Mouse (Mus musculus): ENCODE results near the gene Fgd4. TPM values are rescaled to one million over a fixed set of nuclear protein-coding genes. Genes with fewer than 3 reads are reported as not detected.
"Not testable (repeated sequence)": the region's sequence is repeated elsewhere in the genome, so short reads cannot be mapped to it uniquely, and the experiment has no call there.

Fgd4 gene
- polyA plus RNA-seq, 1 experiment from 2014 or later = 9.3 TPM

DNA sequence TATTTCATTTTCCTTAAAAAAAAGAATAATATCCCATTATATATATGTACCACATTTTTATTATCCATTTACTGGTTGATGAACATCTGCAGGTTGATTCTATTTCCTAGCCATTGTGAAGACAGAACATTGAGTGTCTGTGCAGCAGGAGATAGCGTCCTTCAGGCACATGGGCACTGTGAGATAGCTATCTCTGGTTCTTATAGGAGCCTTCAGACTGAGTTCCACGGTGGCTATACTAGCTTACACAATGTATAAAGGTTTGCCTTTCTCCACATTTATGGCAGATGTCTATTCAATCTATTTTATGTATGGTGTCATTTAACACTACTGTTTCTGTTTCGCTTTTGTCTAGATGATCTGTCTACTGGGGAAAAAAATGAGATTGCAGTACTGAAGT lies 98.9 kb downstream of the Fgd4 start:
- ATAC-seq (replicated peaks; ENCODE audit: low FRiP score, low read depth) (no peak), DNase-seq (ENCODE audit: low spot score) (no peak)
- no peak overlapping the region for H3K4me2 ChIP-seq (ENCODE audit: low read length)
- no peaks in the 10 kb centered on the region for H3K36me3 ChIP-seq (ENCODE audit: insufficient read depth, low read length)
- WGBS = over 99% methylated on average over 3 of the region's 3 CpGs
- no peaks in the 10 kb centered on the region for H3K4me1 ChIP-seq (replicated peaks; ENCODE audit: insufficient read depth, low read length)
- no peak overlapping the region for H3K27ac ChIP-seq
- H3K9ac ChIP-seq (ENCODE audit: low read depth, low read length) = no peak overlapping the region
- no peaks in the 10 kb centered on the region for H3K27me3 ChIP-seq (ENCODE audit: insufficient read depth, low read length)
- TF ChIP-seq CTCF (IDR thresholded peaks at IDR 0.05; ENCODE audit: low read depth) = no peak
- H3K4me3 ChIP-seq (replicated peaks; ENCODE audit: low read depth, low read length) = no peak overlapping the region
- H3K9me3 ChIP-seq (replicated peaks; ENCODE audit: low read length) = no peaks in the 10 kb centered on the region

GRCm38 (mm10) chr16:16500926-16501325 lies 99.4 kb downstream of the Fgd4 start:
- 87% methylated on average over 2 of the region's 2 CpGs for WGBS
- no peaks in the 10 kb centered on the region for H3K36me3 ChIP-seq (ENCODE audit: insufficient read depth, low read length)
- no peak for ATAC-seq (replicated peaks; ENCODE audit: low FRiP score, low read depth)
- H3K9ac ChIP-seq (ENCODE audit: low read depth, low read length) = no peak overlapping the region
- DNase-seq (ENCODE audit: low spot score) = no peak
- no peak overlapping the region for H3K4me2 ChIP-seq (ENCODE audit: low read length)
- H3K4me1 ChIP-seq (replicated peaks; ENCODE audit: insufficient read depth, low read length) = no peaks in the 10 kb centered on the region
- H3K9me3 ChIP-seq (replicated peaks; ENCODE audit: low read length) = no peaks in the 10 kb centered on the region
- no peak overlapping the region for H3K4me3 ChIP-seq (replicated peaks; ENCODE audit: low read depth, low read length)
- no peak for TF ChIP-seq CTCF (IDR thresholded peaks at IDR 0.05; ENCODE audit: low read depth)
- H3K27ac ChIP-seq = no peak overlapping the region
- H3K27me3 ChIP-seq (ENCODE audit: insufficient read depth, low read length) = no peaks in the 10 kb centered on the region

- Histone ChIP-seq H3K4me1 (replicated peaks; ENCODE audit: insufficient read depth, low read length) (no peaks in the 10 kb centered on the region), H3K4me3 (replicated peaks; ENCODE audit: low read depth, low read length) (no peak overlapping the region), H3K36me3 (ENCODE audit: insufficient read depth, low read length) (no peaks in the 10 kb centered on the region), H3K9me3 (replicated peaks; ENCODE audit: low read length) (no peaks in the 10 kb centered on the region), H3K27ac (no peak overlapping the region), H3K27me3 (ENCODE audit: insufficient read depth, low read length) (no peaks in the 10 kb centered on the region), H3K4me2 (ENCODE audit: low read length) (no peak overlapping the region), H3K9ac (ENCODE audit: low read depth, low read length) (no peak overlapping the region)
- no peak for TF ChIP-seq CTCF (IDR thresholded peaks at IDR 0.05; ENCODE audit: low read depth)
- no peak for ATAC-seq (replicated peaks; ENCODE audit: low FRiP score, low read depth)
- no peak for DNase-seq (ENCODE audit: low spot score)
Observed at GRCm38 (mm10) chr16:16498798-16499197, 101.6 kb downstream of the Fgd4 start.

DNA sequence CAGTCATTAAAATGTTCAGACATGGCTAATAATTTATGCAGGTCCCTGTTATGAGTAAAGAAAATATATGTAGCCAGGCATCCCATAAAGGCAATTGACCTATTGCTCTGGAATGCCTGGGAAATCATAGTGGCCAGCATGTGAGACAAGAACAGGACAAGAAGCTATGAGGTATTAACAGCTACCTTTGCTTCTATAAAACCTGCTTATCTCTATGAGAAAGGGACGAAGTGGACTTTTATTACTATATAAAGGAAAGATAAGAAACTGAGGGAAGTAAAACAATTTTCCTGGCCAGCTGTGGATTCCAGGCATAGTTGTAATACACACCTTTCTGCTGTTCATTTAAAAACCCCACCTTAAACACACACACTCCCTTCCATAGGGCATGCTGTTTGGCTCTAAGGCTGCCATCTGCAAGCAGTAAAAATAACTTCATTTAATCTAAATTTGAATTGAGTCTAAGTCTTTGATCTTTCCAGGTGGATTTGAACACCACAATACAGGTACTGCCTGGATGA lies 114.8 kb downstream of the Fgd4 start:
- H3K36me3 ChIP-seq (ENCODE audit: insufficient read depth, low read length) = 0 out of 2 replicates have a peak, but pooled peaks cover 9% of the 10 kb centered on the region
- H3K4me3 ChIP-seq (replicated peaks; ENCODE audit: low read depth, low read length) = no peak overlapping the region
- DNase-seq (ENCODE audit: low spot score) (no peak), ATAC-seq (replicated peaks; ENCODE audit: low FRiP score, low read depth) (no peak)
- H3K9ac ChIP-seq (ENCODE audit: low read depth, low read length) = no peak overlapping the region
- no peaks in the 10 kb centered on the region for H3K27me3 ChIP-seq (ENCODE audit: insufficient read depth, low read length)
- no peaks in the 10 kb centered on the region for H3K9me3 ChIP-seq (replicated peaks; ENCODE audit: low read length)
- H3K4me1 ChIP-seq (replicated peaks; ENCODE audit: insufficient read depth, low read length) = no peaks in the 10 kb centered on the region
- 79% methylated on average over 1 of the region's 1 CpGs for WGBS
- no peak overlapping the region for H3K4me2 ChIP-seq (ENCODE audit: low read length)
- H3K27ac ChIP-seq = no peak overlapping the region
- TF ChIP-seq CTCF (IDR thresholded peaks at IDR 0.05; ENCODE audit: low read depth) = no peak

GRCm38 (mm10) chr16:16484601-16485000 lies 115.7 kb downstream of the Fgd4 start:
- no peak overlapping the region for H3K9ac ChIP-seq (ENCODE audit: low read depth, low read length)
- no peaks in the 10 kb centered on the region for H3K4me1 ChIP-seq (replicated peaks; ENCODE audit: insufficient read depth, low read length)
- no peak overlapping the region for H3K27ac ChIP-seq
- no peaks in the 10 kb centered on the region for H3K27me3 ChIP-seq (ENCODE audit: insufficient read depth, low read length)
- no peaks in the 10 kb centered on the region for H3K9me3 ChIP-seq (replicated peaks; ENCODE audit: low read length)
- no peak overlapping the region for H3K4me2 ChIP-seq (ENCODE audit: low read length)
- no peak for TF ChIP-seq CTCF (IDR thresholded peaks at IDR 0.05; ENCODE audit: low read depth)
- ATAC-seq (replicated peaks; ENCODE audit: low FRiP score, low read depth) = no peak
- H3K36me3 ChIP-seq (ENCODE audit: insufficient read depth, low read length) = 0 out of 2 replicates have a peak, but pooled peaks cover 9% of the 10 kb centered on the region
- no peak for DNase-seq (ENCODE audit: low spot score)
- WGBS = 85% methylated on average over 4 of the region's 4 CpGs
- H3K4me3 ChIP-seq (replicated peaks; ENCODE audit: low read depth, low read length) = no peak overlapping the region

- not testable (repeated sequence) for H3K27ac ChIP-seq; H3K9me3 ChIP-seq (replicated peaks; ENCODE audit: low read length); DNase-seq (ENCODE audit: low spot score); H3K9ac ChIP-seq (ENCODE audit: low read depth, low read length); H3K4me2 ChIP-seq (ENCODE audit: low read length); ATAC-seq (replicated peaks; ENCODE audit: low FRiP score, low read depth); H3K27me3 ChIP-seq (ENCODE audit: insufficient read depth, low read length); H3K4me3 ChIP-seq (replicated peaks; ENCODE audit: low read depth, low read length); H3K4me1 ChIP-seq (replicated peaks; ENCODE audit: insufficient read depth, low read length)
- 92% methylated on average over 10 of the region's 10 CpGs for WGBS
- H3K36me3 ChIP-seq (ENCODE audit: insufficient read depth, low read length) = peaks cover 13% of the 10 kb centered on the region
Observed at GRCm38 (mm10) chr16:16473451-16473850, 126.9 kb downstream of the Fgd4 start.

DNA sequence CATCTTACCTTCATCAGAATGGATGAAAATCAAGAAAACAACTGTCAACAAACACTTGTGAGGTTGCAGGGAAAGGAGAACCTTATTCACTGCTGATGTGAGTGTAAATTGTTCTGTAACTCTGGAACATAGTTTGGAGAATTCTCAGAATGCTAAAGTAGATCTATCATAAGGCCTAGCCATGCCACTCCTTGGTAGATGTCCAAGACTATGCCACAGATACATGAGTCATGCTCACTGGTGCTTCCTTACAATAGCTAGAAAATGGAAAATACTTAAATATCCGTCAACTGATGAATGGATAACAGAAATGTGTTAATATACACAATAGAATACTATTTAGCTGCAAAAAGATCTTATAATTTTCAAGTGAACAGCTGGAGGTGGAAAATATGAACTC lies 150.3 kb downstream of the Fgd4 start:
- 84% methylated on average over 1 of the region's 1 CpGs for WGBS
- H3K27me3 ChIP-seq (ENCODE audit: insufficient read depth, low read length) = no peaks in the 10 kb centered on the region
- H3K9me3 ChIP-seq (replicated peaks; ENCODE audit: low read length) = no peaks in the 10 kb centered on the region
- TF ChIP-seq CTCF (IDR thresholded peaks at IDR 0.05; ENCODE audit: low read depth) = no peak
- H3K27ac ChIP-seq = no peak overlapping the region
- no peak overlapping the region for H3K4me2 ChIP-seq (ENCODE audit: low read length)
- no peaks in the 10 kb centered on the region for H3K4me1 ChIP-seq (replicated peaks; ENCODE audit: insufficient read depth, low read length)
- no peak overlapping the region for H3K4me3 ChIP-seq (replicated peaks; ENCODE audit: low read depth, low read length)
- H3K36me3 ChIP-seq (ENCODE audit: insufficient read depth, low read length) = peaks cover 9% of the 10 kb centered on the region; the same call in 1 of the 2 replicates
- ATAC-seq (replicated peaks; ENCODE audit: low FRiP score, low read depth) (no peak), DNase-seq (ENCODE audit: low spot score) (no peak)
- H3K9ac ChIP-seq (ENCODE audit: low read depth, low read length) = no peak overlapping the region
